Mouse (Mus musculus) frontal cortex, adult 2 months (tissue): ENCODE measurements around the gene Gbp10. TPM values are rescaled to one million over a fixed set of nuclear protein-coding genes. Genes with fewer than 3 reads are reported as not detected.
"Not testable (repeated sequence)": the region's sequence is repeated elsewhere in the genome, so short reads cannot be mapped to it uniquely, and the experiment has no call there.

Experiments
- DNase-seq, 2 experiments: peaks; one replicate each; pipeline ENCODE4 v3.0.0; 2022; ENCODE audit warnings: low spot score in 1 of 2; ENCODE audit errors: extremely low spot score in 1 of 2
- polyA plus RNA-seq: library from polyadenylated mRNA; depleted of rRNA; stranded (reverse); fragments of >200 nt; gene quantifications from 2 replicates; pipeline ENCODE4 v1.2.3, GENCODE M21; 2012; rRNA removed

The Gbp10 gene
- 0.86 TPM in 2 replicates for polyA plus RNA-seq

- not testable (repeated sequence) for DNase-seq
Measured at GRCm38 (mm10) chr5:105239483-105240047, at the start of gene Gbp10. Gbp10 (minus strand) TSS chr5:105239533.

- not testable (repeated sequence) for DNase-seq
Measured at GRCm38 (mm10) chr5:105260673-105261072, 21.3 kb upstream of the Gbp10 start.

GRCm38 (mm10) chr5:105252491-105252890 lies 13.2 kb upstream of the Gbp10 start:
- DNase-seq, result no peak

GRCm38 (mm10) chr5:105244741-105245140 lies 5.4 kb upstream of the Gbp10 start:
- DNase-seq, result not testable (repeated sequence)

GRCm38 (mm10) chr5:105240982-105241381 lies 1.6 kb upstream of the Gbp10 start:
- DNase-seq, result not testable (repeated sequence)

- not testable (repeated sequence) for DNase-seq
Measured at GRCm38 (mm10) chr5:105238402-105238801, 931 bp downstream of the Gbp10 start.

- not testable (repeated sequence) for DNase-seq
Measured at GRCm38 (mm10) chr5:105236040-105236439, 3.3 kb downstream of the Gbp10 start.

GRCm38 (mm10) chr5:105208957-105209356 lies 30.4 kb downstream of the Gbp10 start:
- DNase-seq, result not testable (repeated sequence)

- not testable (repeated sequence) for DNase-seq
Measured at GRCm38 (mm10) chr5:105200791-105201355, 38.5 kb downstream of the Gbp10 start.

GRCm38 (mm10) chr5:105199149-105199548 lies 40.2 kb downstream of the Gbp10 start:
- DNase-seq, result not testable (repeated sequence)

- DNase-seq, result not testable (repeated sequence)
Measured at GRCm38 (mm10) chr5:105197915-105198560, 41.3 kb downstream of the Gbp10 start.

- DNase-seq, result not testable (repeated sequence)
Measured at GRCm38 (mm10) chr5:105196308-105196707, 43.0 kb downstream of the Gbp10 start.

GRCm38 (mm10) chr5:105192536-105192935 lies 46.8 kb downstream of the Gbp10 start:
- not testable (repeated sequence) for DNase-seq

GRCm38 (mm10) chr5:105181446-105181845 lies 57.9 kb downstream of the Gbp10 start:
- no peak for DNase-seq

Other genes starting within 250 kb of the Gbp10 start
- 3.0 and 3.8 TPM in 2 replicates for gene Gbp9, start 100.0 kb downstream of the Gbp10 start, polyA plus RNA-seq
- 0.38 TPM in 2 replicates for gene Gbp8, start 100.0 kb downstream of the Gbp10 start, polyA plus RNA-seq
- gene Gbp4, start 99.9 kb downstream of the Gbp10 start, polyA plus RNA-seq, result 3.2 and 4.2 TPM in 2 replicates
- gene Gm43302, start 54.2 kb upstream of the Gbp10 start, polyA plus RNA-seq, result 0.76 and 0.82 TPM in 2 replicates
- gene Gbp6, start 54.2 kb upstream of the Gbp10 start, polyA plus RNA-seq, result 2.9 and 3.4 TPM in 2 replicates
- gene Lrrc8b, start 176.2 kb upstream of the Gbp10 start, polyA plus RNA-seq, result 39.9 and 41.7 TPM in 2 replicates